Mouse (Mus musculus): ENCODE results near the gene Apoc2.
A peak's percentile ranks its signal among the peaks of the same experiment; 100 is the strongest.

The Apoc2 gene

DNA sequence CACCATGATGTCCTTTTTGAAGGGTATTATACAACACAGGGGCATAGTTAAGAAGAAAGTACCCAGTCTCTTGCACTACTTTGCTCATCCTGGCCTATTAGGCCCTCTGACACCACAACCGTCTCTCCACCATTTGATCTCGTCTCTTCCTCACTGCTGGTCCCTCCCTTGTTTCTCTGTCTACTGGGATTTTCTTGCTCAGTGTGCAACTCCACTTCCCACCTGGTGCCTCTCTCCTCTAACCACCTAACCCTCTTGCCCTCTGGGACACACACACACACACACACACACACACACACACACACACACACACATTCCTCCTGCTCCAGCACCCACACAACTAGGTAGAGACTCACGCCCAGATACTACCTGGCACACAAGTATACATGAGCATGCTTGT is 1.2 kb upstream of the Apoc2 start:
- no peak for DNase-seq (ENCODE audit: low spot score in 2 of 2)

DNA sequence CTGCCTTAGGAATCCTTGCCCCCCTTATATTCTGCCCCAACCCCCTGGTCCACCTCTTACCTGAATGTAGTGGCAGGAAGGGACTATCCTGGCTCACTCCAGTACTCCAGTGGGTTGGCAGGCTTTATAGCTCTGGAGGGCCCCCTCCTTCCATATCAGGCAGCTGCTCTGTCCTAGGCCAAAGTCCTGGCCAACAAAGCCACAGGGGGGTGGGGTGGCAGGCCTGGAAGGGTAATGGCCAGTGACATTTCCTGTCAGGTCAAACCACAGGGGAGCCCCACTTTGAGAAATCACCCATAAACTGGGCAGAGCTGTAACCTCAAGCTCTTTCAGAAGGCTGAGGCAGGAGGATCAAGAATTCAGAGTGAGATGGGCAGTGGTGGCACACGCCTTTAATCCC is 1.1 kb downstream of the Apoc2 start:
- DNase-seq (ENCODE audit: low spot score in 2 of 2): no peak

DNA sequence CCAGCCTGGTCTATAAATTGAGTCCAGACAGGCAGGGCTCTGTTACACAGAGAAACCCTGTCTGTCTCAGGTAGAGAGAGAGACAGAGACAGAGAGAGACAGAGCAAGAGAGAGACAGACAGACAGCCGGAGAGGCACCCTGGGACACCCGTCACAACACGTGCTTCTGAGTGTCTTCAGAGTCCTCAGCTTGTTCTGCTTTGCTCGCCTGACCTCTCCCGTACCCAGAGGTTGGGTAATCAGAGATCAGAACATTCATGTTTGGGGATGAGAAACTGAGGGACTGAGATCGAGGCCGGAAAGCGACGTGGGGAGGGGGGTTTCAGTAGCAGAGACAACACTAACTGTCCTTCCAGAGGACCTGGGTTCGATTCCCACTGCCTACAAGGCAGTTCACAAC is 1.9 kb downstream of the Apoc2 start:
- no peak for DNase-seq (ENCODE audit: low spot score in 2 of 2)

DNA sequence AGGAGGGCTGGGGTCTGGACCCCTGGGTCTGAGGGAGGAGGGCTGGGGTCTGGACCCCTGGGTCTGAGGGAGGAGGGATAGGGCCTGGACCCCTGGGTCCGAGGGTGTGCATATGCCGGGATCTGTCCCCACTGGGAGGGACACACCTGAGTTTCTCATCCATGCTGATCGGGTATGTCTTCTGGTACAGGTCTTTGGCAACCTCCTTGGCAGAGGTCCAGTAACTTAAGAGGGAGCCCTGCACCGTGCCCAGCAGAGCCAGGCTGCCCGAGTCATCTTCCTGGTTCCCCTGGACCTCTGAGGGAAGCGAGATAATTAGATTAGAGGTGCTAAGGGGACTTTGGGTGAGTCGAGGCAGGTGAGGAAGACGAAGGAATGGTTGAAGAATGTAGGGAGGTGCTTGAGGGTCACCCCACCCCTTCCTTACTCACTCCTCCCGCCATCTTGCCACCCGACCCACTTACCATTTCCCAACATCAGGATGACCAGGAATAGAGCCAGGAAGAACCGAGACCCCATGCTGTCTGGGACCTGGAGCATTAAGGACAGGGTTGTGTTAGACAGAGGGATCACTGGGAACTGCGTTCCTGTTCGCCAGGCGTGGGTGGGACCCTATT is 4.5 kb downstream of the Apoc2 start:
- no peak for DNase-seq (ENCODE audit: low spot score in 2 of 2)

DNA sequence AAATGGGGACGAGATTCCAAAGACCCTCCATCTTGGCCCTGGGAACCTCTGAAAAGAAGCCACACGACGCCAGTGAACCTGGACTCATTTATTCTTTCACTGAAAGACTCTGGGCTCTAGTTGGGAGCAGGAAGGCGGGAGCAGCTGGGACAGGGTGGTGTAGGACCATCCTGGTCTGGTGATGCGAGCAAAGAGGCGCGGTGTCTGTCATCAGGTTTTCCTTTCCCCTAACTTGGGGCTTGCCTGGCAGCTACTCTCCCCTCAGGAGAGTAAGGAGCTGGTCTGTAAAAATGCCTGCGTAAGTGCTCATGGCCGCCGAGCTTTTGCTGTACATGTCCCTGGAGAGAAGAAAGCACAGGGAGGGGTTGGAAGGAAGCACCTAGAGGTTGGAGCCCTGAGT is 6.2 kb downstream of the Apoc2 start:
- no peak for DNase-seq (ENCODE audit: low spot score in 2 of 2)

DNA sequence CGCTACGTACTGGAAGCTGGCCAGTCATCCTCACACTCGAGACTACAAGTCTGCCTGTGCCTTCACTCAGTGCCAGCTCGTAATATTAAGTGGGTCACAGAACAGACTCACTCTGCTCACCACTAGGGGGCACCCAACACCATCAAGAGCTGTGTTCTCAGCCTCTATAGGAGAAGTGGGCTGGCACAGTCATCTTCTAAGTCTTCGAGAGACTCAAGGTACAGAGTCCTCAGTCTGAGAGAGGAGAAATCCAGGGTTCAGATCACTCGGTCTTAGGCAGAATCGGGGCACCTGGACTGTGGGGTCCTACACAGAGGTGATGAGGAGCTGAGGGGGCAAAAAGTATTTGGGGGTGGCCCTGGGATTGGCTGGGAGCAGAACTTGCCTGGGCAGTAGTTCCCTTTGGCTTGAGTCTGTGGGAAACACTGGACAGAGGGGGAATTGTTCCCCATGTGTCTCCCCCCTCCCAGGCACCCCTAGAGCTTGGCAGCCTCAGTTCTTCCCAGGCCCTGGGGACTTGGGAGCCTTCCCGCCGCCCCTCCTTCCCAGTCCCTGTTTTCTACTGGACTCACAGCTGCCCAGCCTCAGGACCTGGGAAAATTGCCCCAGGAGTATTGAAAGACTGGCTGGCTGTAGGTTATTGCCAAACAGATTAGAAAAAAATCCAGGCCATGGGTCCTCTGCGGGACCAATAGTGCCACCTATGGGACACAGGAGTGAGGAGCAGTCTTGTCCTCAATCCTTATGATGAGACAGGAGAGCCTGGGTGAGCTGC is 8.6 kb downstream of the Apoc2 start:
- DNase-seq (ENCODE audit: low spot score in 2 of 2): peak; percentile 95 to 96

DNA sequence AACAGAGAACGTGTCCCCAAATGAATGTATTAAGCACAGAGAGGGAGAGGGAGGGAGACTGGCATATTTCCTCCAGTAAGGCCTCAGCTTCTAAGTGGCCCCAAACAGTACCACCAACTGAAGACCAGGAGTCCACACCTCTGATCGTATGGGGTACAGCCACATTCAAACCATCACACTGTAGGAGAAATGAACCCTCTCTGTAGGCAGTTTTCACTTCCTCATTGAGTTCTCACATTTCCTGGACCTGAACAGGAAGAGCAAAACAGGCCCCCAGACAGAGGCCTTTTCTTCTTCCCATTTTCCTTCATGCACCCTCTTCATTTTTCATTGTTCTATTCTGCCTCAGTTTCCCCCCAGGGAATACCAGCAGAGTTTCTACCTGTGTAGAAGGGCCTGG is 10.3 kb downstream of the Apoc2 start:
- no peak for DNase-seq (ENCODE audit: low spot score in 2 of 2)

DNA sequence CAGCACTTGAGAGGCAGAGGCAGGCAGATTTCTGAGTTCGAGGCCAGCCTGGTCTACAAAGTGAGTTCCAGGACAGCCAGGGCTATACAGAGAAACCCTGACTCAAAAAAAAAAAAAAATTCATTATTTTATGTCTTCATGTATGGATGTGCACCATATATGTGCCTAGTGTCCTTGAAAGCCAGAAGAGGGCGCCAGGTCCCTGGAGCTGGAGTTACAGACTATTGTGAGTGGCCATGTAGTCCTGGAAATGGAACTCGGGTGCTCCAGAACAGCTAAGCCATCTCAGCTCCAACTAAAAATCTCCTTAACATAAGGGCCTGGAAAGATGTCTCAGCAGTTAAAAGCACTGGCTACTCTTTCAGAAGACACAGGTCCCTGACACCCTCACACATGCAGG is 11.0 kb downstream of the Apoc2 start:
- no peak for DNase-seq (ENCODE audit: low spot score in 2 of 2)

DNA sequence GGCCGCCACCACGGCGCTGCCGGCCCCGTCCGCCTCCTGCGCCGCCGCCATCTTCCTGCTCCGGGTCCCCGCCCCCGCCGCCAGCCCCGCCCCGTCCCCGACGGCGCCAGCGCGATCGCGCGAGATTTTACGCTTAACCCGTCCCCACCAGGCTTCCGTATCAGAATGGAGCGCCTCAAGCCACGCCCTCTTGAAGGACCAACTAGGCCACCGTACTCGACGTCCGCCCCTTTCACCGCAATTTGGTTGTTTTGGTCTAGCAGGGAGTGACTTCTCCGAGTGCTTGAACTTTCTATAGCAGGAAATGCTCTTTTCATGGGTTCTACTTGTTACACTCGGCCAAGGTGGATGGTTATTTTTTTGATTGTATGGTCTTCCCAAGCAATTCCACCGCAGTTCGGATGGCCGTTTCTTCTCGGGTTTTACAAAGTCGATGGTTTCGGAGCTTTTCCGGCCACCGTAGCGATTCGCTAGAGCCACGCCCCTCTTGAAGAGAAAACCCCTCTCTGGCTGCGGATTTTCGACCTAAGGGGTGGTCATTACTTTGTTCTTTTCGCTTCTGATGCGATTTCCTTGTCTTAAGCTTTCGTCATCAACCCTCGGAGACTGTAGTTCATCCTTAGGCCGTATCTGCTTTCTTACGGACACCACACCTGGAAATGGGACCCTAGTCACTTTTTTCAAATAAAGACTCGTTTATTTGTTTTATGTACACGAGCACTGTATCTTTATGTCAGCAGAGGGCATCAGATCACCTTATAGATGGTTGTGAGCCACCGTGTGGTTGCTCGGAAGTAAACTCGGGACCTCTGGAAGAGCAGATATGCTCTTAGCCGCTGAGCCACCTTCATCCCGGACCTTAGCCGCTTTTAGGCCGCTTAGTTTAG is 12.5 kb downstream of the Apoc2 start, which contains the start of gene Clptm1:
Gene Clptm1, minus strand, starts transcription at position 79 of the 887 bp plus-strand sequence.
- DNase-seq (ENCODE audit: low spot score in 2 of 2): peak; percentile 98

DNA sequence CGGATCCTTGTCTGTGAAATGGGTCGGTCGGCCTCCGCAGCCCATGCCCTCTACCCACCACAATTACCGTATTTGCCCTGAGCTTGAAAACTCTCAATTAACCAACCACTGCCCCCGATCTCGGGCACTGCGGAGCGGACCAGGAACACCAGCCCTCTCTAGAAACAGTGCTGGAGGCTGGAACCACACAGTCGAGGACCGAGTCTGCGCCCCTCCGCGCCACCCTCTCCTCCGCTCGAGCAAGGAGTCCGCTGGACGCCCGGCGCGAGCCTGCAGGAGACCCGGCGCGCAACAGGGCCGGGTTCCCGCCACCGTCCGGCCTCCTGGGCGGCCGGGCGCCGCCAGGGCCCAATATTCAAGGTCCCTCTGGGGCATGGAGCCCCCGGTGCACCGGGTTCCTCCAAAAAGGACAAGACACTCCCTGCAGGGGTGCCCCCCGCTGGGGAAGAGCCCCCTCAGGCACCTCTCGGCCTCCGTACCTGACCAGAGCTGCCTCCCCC is 13.2 kb downstream of the Apoc2 start:
- DNase-seq (ENCODE audit: low spot score in 2 of 2): no peak

DNA sequence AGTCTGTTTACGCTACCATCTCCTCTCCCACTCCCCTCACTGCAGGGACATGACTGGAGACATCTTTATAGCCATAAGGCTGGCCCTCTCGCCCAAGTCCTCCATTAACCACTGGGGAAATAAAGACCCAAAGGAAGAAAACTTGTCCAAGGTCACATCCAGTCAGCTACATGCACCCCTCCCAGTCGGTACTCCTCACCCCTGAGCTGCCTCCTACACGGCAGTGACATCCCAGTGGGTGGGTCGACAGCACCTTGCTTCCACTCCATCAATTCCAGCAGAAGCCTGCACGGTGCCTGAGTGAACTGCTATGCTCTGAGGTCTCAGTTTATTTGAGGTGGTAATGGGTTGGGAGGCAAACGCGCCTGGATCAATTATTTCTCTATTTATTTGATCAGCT is 13.8 kb downstream of the Apoc2 start:
- DNase-seq (ENCODE audit: low spot score in 2 of 2): peak; percentile 38 to 54

DNA sequence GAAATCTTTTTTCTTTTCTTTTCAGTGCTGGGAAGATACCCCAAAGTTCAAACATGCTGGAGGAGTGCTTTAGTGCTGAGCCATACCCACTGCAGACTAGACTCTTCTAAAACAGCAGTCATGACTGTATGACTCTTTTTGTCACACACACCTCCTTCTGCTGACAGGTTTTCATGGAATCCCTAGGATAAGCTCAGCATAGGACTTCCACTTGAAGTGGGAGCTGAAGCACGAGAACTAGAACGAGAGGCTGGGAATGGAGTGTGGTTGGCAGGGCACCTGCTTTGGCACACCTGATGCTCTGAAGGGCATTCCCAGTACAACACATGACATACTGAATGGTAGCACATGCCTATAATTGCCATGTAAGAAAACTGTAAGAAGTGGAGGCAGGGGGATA is 25.1 kb downstream of the Apoc2 start:
- no peak for DNase-seq (ENCODE audit: low spot score in 2 of 2)

DNA sequence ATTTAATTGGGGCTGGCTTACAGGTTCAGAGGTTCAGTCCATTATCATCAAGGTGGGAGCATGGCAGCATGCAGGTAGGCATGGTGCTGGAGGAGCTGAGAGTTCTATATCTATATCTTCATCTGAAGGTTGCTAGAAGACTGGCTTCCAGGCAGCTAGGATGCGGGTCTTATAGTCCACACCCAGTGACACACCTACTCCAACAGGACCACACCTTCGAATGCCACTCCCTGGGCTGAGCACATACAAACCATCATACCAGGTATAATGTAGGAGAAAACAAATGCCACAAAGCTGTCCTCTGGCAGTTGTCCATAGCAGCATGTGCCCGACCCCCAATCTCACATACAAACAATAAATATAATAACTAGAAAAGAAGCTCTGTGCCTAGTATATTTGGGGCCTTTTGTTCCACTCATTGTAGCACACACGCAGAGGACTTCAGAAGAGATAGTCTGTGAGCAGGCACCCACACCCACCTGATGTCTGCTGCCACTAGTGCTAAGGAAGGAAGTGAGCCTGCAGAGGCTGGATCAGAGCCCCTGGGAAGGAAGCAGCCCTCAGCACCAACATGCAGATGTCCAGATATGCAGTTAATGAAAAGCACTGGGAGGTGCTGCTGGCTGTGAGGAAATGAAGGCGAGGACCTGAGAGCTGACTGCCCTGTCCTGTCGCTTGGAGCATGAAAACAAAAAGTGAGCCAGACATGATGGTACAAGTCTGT is 26.5 kb downstream of the Apoc2 start:
- DNase-seq (ENCODE audit: low spot score in 2 of 2): no peak

DNA sequence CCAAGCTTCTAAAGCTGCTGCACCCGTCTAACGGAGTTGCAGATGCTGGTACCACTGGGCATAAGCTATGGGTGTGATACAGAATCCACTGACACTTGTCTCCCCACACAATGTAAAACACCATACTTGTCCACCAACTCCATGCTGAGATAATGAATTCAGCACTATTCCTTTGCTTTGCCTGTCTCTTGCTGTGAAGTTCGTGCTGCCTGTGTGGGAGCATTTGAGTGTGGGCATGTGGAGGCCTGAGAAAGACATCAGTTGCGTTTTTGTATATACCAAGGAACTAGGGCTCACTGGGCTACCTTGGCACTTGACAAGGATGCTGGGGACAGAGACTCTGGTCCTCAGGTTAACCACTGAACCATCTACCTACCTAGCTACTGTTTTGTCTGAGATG is 36.5 kb downstream of the Apoc2 start:
- no peak for DNase-seq (ENCODE audit: low spot score in 2 of 2)

DNA sequence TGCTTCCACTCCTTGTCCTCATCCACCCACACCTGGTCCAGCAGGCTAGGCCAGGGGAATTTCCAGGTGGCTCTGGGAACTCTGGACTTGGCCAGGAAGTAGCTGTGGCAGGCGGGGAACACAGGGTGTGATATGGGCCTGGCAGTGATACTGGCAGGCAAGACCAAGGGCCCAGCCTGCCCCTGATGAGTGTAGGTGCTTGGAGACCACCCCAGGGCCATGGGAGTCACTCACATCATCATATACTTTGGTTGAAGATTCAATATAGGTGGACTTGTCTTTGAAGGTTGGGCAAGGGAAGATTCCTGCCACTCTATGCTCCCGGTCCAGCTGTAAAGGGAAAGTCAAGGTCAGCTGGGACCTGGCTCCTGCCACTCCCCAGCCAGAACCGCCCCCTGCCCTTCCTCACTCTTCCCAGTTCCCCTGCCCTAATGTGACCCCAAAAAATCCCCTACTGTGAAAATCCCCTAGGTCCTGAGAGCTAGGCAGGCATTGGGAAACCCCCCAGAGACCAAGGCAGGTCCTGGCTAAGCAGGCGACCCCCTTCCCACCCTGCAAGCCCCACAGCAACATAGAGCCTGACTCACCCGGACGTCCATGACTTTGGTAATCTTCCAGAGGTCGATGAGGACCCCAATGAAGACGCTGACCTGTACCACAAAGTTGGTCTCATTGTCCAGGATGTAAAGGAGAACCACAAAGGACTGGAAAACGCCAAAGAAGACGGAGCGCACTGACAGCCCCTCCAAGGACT is 42.5 kb downstream of the Apoc2 start:
- no peak for DNase-seq (ENCODE audit: low spot score in 2 of 2)

DNA sequence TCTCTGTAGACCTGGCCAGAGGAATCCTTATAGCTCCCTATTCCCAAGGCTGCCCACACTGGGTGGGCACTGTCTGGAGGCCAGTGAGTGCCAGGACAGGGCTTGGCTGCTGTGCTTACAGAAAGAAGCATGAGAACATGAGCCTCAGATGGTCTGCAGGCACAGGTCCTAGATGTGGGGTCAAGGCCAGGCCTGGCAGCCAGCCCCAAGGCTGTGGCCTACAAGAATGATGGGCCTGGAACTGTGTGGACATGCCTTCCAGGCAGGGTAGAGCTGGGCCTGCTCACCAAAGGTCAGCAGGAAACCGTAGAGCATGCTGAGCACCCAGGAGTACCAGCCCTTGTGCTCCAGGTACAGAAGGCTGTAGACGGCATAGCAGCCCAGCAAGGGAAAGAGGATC is 43.1 kb downstream of the Apoc2 start:
- no peak for DNase-seq (ENCODE audit: low spot score in 2 of 2)

DNA sequence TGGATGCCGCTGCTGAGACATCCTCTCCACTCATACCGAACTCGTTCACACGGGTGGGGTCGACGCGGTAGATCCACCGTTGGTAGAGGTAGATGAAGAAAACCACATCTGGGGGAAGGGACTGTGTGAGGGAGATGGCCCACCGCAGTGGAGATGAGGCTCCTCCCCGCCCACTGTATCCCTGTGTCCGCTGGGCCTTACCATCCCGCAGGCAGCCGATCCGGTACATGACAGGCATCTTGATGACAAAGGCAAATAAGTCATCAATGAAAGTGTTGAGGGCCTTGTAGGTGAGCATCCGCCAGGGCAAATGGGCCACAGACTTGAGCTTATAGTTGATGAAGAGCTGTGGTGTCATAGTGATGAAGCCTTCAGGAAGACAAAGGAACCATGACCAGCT is 43.9 kb downstream of the Apoc2 start:
- no peak for DNase-seq (ENCODE audit: low spot score in 2 of 2)

DNA sequence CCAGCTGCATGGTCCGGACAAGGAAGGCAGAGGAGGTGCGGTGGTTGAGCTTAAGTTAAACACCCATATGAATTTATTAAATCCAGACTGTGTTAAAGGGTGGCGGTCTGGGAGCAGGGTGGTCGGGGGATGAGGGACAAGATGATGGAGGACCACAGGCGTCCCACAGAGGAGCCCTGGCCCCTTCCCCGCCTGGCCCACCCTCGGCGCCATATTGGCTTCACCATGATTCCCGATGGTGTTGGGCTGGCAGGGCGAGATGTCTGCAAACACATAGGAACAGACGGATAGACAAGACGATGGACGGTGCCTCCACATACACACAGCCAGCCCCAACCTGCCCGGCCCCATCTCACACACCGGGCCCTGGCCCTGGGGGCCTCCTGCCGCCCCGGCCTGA is 44.5 kb downstream of the Apoc2 start:
- DNase-seq (ENCODE audit: low spot score in 2 of 2): no peak

DNA sequence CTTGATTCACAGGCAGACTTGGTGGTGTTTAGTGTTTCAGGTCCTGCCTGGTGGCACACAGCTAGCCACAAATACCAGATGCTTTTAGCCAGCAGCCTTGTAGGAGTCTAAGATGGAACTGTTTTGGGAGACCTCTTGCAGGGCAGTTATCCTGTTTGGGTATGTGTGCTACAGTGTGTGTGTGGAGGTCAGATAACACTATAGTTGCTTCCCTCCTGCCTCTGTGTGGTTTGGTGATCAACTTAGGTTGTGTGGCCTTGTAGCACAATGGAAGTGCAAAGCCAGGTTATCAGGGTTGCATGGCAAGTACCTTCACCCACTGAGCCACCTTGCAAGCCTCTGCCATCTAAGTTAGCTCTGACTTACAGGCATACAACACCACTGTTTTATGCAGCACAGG is 45.0 kb downstream of the Apoc2 start:
- DNase-seq (ENCODE audit: low spot score in 2 of 2): no peak

DNA sequence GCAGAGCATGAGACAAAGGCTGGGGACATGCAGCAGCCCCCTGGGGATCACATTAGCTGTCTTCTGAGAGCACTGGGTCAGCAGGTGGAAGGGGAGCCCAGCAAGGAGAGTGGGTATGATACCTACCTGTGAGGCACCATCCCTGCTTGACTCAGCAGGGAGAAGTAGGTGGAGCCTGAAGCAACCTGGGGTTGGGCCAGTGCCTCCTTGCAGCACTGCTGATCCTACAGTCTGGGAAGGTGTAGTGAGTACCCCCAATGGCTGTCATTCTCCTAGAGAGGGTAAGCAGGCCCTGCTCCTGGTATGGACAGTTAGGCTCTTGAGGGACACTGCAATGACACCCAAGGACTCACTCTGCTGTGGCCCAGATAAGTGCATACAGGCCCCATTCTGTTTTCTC is 45.5 kb downstream of the Apoc2 start:
- no peak for DNase-seq (ENCODE audit: low spot score in 2 of 2)

DNA sequence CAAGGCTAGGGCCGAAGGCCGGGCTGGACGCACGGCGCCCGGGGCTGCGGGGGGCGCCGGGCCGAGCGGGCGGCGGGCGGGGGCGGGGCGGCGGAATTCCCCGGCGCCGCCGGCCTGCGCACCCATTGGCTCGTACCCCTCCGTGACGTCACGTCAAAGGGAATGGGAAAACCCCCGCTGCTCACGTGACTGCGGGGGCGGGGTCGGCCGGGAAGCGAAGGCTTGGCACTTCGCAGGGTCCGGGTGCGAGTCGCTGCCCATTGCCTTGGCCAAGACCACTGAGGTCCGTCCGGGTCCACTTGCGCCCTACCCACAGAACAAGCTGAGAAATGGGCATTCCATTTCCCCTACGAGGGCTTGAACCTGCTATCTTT is 48.4 kb downstream of the Apoc2 start, which contains the start of gene Relb:
Gene Relb, minus strand, starts transcription at position 78 of the 374 bp plus-strand sequence.
- peak; percentile 94 to 96 for DNase-seq (ENCODE audit: low spot score in 2 of 2)

Data from right cerebral cortex, postnatal 10 days (tissue).